Mouse (Mus musculus): ENCODE measurements around the gene Astn1.

- TF ChIP-seq CTCF (IDR thresholded peaks at IDR 0.05; ENCODE audit: low read depth): no peak
- TF ChIP-seq EP300 (IDR thresholded peaks at IDR 0.05; ENCODE audit: low read depth): no peak
Observed at GRCm38 (mm10) chr1:158501019-158501418, 138.9 kb downstream of the Astn1 start.
